Mouse (Mus musculus): ENCODE measurements at regions not wholly inside any gene's neighbourhood (a gene's known extent, or its start where the extent isn't known, plus 50 kb on each side); places are given as distances from the start of the nearest gene placed in this dataset.

- Histone ChIP-seq H3K27ac (no peak overlapping the region), H3K27me3 (ENCODE audit: low read depth, poor library complexity, severe bottlenecking) (peaks cover 95% of the 10 kb centered on the region), H3K9me3 (replicated peaks) (no peaks in the 10 kb centered on the region), H3K4me1 (peaks cover 21% of the 10 kb centered on the region), H3K4me3 (no peak overlapping the region), H3K36me3 (no peaks in the 10 kb centered on the region)
- peak; percentile 30 for DNase-seq (ENCODE audit: low spot score)
- WGBS, result 86% methylated on average over 3 of the region's 3 CpGs
Observed at GRCm38 (mm10) chr8:91974636-91975035, 172.8 kb upstream of the Irx3 start.

- Histone ChIP-seq H3K36me3 (no peaks in the 10 kb centered on the region), H3K4me1 (peaks cover 21% of the 10 kb centered on the region), H3K4me3 (no peak overlapping the region), H3K27me3 (ENCODE audit: low read depth, poor library complexity, severe bottlenecking) (peaks cover 95% of the 10 kb centered on the region), H3K27ac (no peak overlapping the region), H3K9me3 (replicated peaks) (no peaks in the 10 kb centered on the region)
- 44% methylated on average over 18 of the region's 18 CpGs for WGBS
- DNase-seq (ENCODE audit: low spot score), result peak; percentile 59
Observed at GRCm38 (mm10) chr8:91973951-91974439, 172.1 kb upstream of the Irx3 start.

- Histone ChIP-seq H3K4me1 (peaks cover 4% of the 10 kb centered on the region; the same call in 1 of the 2 replicates), H3K36me3 (no peaks in the 10 kb centered on the region), H3K9me3 (replicated peaks) (no peaks in the 10 kb centered on the region), H3K27me3 (ENCODE audit: low read depth, poor library complexity, severe bottlenecking) (peaks cover 100% of the 10 kb centered on the region), H3K4me3 (no peak overlapping the region), H3K27ac (no peak overlapping the region)
- peak; percentile 31 for DNase-seq (ENCODE audit: low spot score)
- 77% methylated on average over 16 of the region's 16 CpGs for WGBS
Observed at GRCm38 (mm10) chr8:91967407-91967806, 165.5 kb upstream of the Irx3 start.

GRCm38 (mm10) chr8:91966891-91967370 is 165.1 kb upstream of the Irx3 start:
- Histone ChIP-seq H3K36me3 (no peaks in the 10 kb centered on the region), H3K27me3 (ENCODE audit: low read depth, poor library complexity, severe bottlenecking) (peaks cover 100% of the 10 kb centered on the region), H3K4me1 (peaks cover 4% of the 10 kb centered on the region; the same call in 1 of the 2 replicates), H3K4me3 (no peak overlapping the region), H3K9me3 (replicated peaks) (no peaks in the 10 kb centered on the region), H3K27ac (no peak overlapping the region)
- 53% methylated on average over 19 of the region's 19 CpGs for WGBS
- DNase-seq (ENCODE audit: low spot score), result peak; percentile 55

- peaks cover 100% of the 10 kb centered on the region for H3K27me3 ChIP-seq (ENCODE audit: low read depth, poor library complexity, severe bottlenecking)
- 85% methylated on average over 5 of the region's 5 CpGs for WGBS
Observed at GRCm38 (mm10) chr8:91961696-91962095, 159.8 kb upstream of the Irx3 start.

GRCm38 (mm10) chr8:91955170-91955569 is 153.3 kb upstream of the Irx3 start:
- WGBS, result 85% methylated on average over 6 of the region's 6 CpGs
- no peaks in the 10 kb centered on the region for H3K9me3 ChIP-seq (replicated peaks)
- H3K27ac ChIP-seq, result no peak overlapping the region
- peaks cover 18% of the 10 kb centered on the region for H3K4me1 ChIP-seq
- no peak for DNase-seq (ENCODE audit: low spot score)
- H3K36me3 ChIP-seq, result no peaks in the 10 kb centered on the region
- peaks cover 95% of the 10 kb centered on the region for H3K27me3 ChIP-seq (ENCODE audit: low read depth, poor library complexity, severe bottlenecking)
- H3K4me3 ChIP-seq, result no peak overlapping the region

More at GRCm38 (mm10) chr8:91961696-91962095, 159.8 kb upstream of the Irx3 start:
- no peaks in the 10 kb centered on the region for H3K9me3 ChIP-seq (replicated peaks)
- no peak for DNase-seq (ENCODE audit: low spot score)
- H3K4me1 ChIP-seq, result no peaks in the 10 kb centered on the region
- H3K36me3 ChIP-seq, result no peaks in the 10 kb centered on the region
- no peak overlapping the region for H3K4me3 ChIP-seq
- no peak overlapping the region for H3K27ac ChIP-seq

GRCm38 (mm10) chr8:91952981-91953380 is 151.1 kb upstream of the Irx3 start:
- Histone ChIP-seq H3K4me3 (no peak overlapping the region), H3K27me3 (ENCODE audit: low read depth, poor library complexity, severe bottlenecking) (peaks cover 84% of the 10 kb centered on the region), H3K4me1 (peaks cover 39% of the 10 kb centered on the region), H3K9me3 (replicated peaks) (no peaks in the 10 kb centered on the region), H3K36me3 (no peaks in the 10 kb centered on the region), H3K27ac (no peak overlapping the region)
- peak; percentile 70 for DNase-seq (ENCODE audit: low spot score)
- whole genome bisulfite sequencing, result 27% methylated on average over 4 of the region's 4 CpGs

- Histone ChIP-seq H3K4me1 (peaks cover 67% of the 10 kb centered on the region), H3K9me3 (replicated peaks) (no peaks in the 10 kb centered on the region), H3K4me3 (peak overlapping the region; percentile 30), H3K36me3 (no peaks in the 10 kb centered on the region), H3K27me3 (ENCODE audit: low read depth, poor library complexity, severe bottlenecking) (peaks cover 80% of the 10 kb centered on the region), H3K27ac (peak overlapping the region; percentile 53)
- 41% methylated on average over 9 of the region's 9 CpGs for WGBS
- peak; percentile 55 for DNase-seq (ENCODE audit: low spot score)
Observed at GRCm38 (mm10) chr8:91949110-91949509, 147.2 kb upstream of the Irx3 start.

- Histone ChIP-seq H3K4me1 (peaks cover 63% of the 10 kb centered on the region), H3K27me3 (ENCODE audit: low read depth, poor library complexity, severe bottlenecking) (peaks cover 80% of the 10 kb centered on the region), H3K36me3 (no peaks in the 10 kb centered on the region), H3K27ac (no peak overlapping the region; the same call in 1 of the 2 replicates), H3K9me3 (replicated peaks) (no peaks in the 10 kb centered on the region), H3K4me3 (peak overlapping the region; percentile 30)
- DNase-seq (ENCODE audit: low spot score), result peak; percentile 78
- 19% methylated on average over 18 of the region's 18 CpGs for WGBS
Observed at GRCm38 (mm10) chr8:91948173-91948940, 146.5 kb upstream of the Irx3 start.

- H3K4me1 ChIP-seq, result peaks cover 34% of the 10 kb centered on the region
- peak; percentile 50 for DNase-seq (ENCODE audit: low spot score)
- peak overlapping the region; percentile 61; the same call in 1 of the 2 replicates for H3K27ac ChIP-seq
- H3K9me3 ChIP-seq (replicated peaks), result no peaks in the 10 kb centered on the region
- no peaks in the 10 kb centered on the region for H3K36me3 ChIP-seq
- peaks cover 88% of the 10 kb centered on the region for H3K27me3 ChIP-seq (ENCODE audit: low read depth, poor library complexity, severe bottlenecking)
- 6% methylated on average over 5 of the region's 5 CpGs for WGBS
- H3K4me3 ChIP-seq, result no peak overlapping the region
Observed at GRCm38 (mm10) chr8:91941005-91941404, 139.1 kb upstream of the Irx3 start.

- H3K4me3 ChIP-seq, result no peak overlapping the region
- H3K36me3 ChIP-seq, result no peaks in the 10 kb centered on the region
- peaks cover 85% of the 10 kb centered on the region for H3K27me3 ChIP-seq (ENCODE audit: low read depth, poor library complexity, severe bottlenecking)
- no peak for DNase-seq (ENCODE audit: low spot score)
- no peaks in the 10 kb centered on the region for H3K9me3 ChIP-seq (replicated peaks)
- H3K4me1 ChIP-seq, result peaks cover 22% of the 10 kb centered on the region
- no peak overlapping the region for H3K27ac ChIP-seq
- 41% methylated on average over 2 of the region's 2 CpGs for WGBS
Observed at GRCm38 (mm10) chr8:91937227-91937626, 135.4 kb upstream of the Irx3 start.

GRCm38 (mm10) chr8:91930520-91930919 is 128.7 kb upstream of the Irx3 start:
- Histone ChIP-seq H3K9me3 (replicated peaks) (no peaks in the 10 kb centered on the region), H3K27ac (no peak overlapping the region), H3K36me3 (no peaks in the 10 kb centered on the region), H3K4me3 (no peak overlapping the region), H3K4me1 (peaks cover 55% of the 10 kb centered on the region), H3K27me3 (ENCODE audit: low read depth, poor library complexity, severe bottlenecking) (peaks cover 64% of the 10 kb centered on the region)
- DNase-seq (ENCODE audit: low spot score), result no peak
- WGBS, result 78% methylated on average over 4 of the region's 4 CpGs

- no peaks in the 10 kb centered on the region for H3K36me3 ChIP-seq
- no peak for DNase-seq (ENCODE audit: low spot score)
- peaks cover 63% of the 10 kb centered on the region for H3K27me3 ChIP-seq (ENCODE audit: low read depth, poor library complexity, severe bottlenecking)
- no peaks in the 10 kb centered on the region for H3K9me3 ChIP-seq (replicated peaks)
- H3K27ac ChIP-seq, result peak overlapping the region; percentile 50
- 19% methylated on average over 8 of the region's 8 CpGs for WGBS
- H3K4me1 ChIP-seq, result peaks cover 54% of the 10 kb centered on the region
- no peak overlapping the region for H3K4me3 ChIP-seq
Observed at GRCm38 (mm10) chr8:91925968-91926524, 124.2 kb upstream of the Irx3 start.

Data from limb, embryonic 10.5 days (tissue).